Mouse (Mus musculus) kidney, embryonic 14.5 days (tissue): ENCODE results near the gene Nek8. TPM values are rescaled to one million over a fixed set of nuclear protein-coding genes. Genes with fewer than 3 reads are reported as not detected.

Experiments used
- ATAC-seq: fragments of 200-750 bp; cut with Nextera tagmentation; 2 replicates; pipeline ENCODE4 v1.8.0; 2017; ENCODE audit warnings: moderate number of reproducible peaks, mild to moderate bottlenecking, moderate TSS enrichment, moderate library complexity; ENCODE audit not compliant: low FRiP score, low TSS enrichment
- H3K27ac ChIP-seq: fragments of 300-500 bp; sonication (generic); 2 replicates; pipeline ENCODE4 v1.5.1; 2014; ENCODE audit warnings: low read depth, mild to moderate bottlenecking, low read length, moderate library complexity, mixed read lengths
- H3K27me3 ChIP-seq: fragments of 300-500 bp; sonication (generic); 2 replicates; pipeline ENCODE4 v1.6.1; 2014; ENCODE audit warnings: mild to moderate bottlenecking, low read length; ENCODE audit not compliant: control insufficient read depth, insufficient read depth
- H3K36me3 ChIP-seq: fragments of 300-500 bp; sonication (generic); 2 replicates; pipeline ENCODE4 v1.6.1; 2014; ENCODE audit warnings: low read length, mixed read lengths; ENCODE audit not compliant: control insufficient read depth, insufficient read depth
- H3K4me1 ChIP-seq: fragments of 300-500 bp; sonication (generic); 2 replicates; pipeline ENCODE4 v1.6.1; 2014; ENCODE audit warnings: low read length, mixed read lengths; ENCODE audit not compliant: control insufficient read depth, insufficient read depth
- H3K4me2 ChIP-seq: fragments of 300-500 bp; sonication (generic); replicated peaks from 2 replicates; pipeline ENCODE4 v1.6.1; 2014; ENCODE audit warnings: low read depth, mild to moderate bottlenecking, low read length
- H3K4me3 ChIP-seq: fragments of 300-500 bp; sonication (generic); 2 replicates; pipeline ENCODE4 v1.5.1; 2014; ENCODE audit warnings: mild to moderate bottlenecking, low read length
- H3K9ac ChIP-seq: fragments of 300-500 bp; sonication (generic); 2 replicates; pipeline ENCODE4 v1.6.1; 2014; ENCODE audit warnings: low read depth, mild to moderate bottlenecking, low read length, moderate library complexity
- H3K9me3 ChIP-seq: fragments of 300-500 bp; sonication (generic); 2 replicates; pipeline ENCODE4 v1.6.1; 2016; ENCODE audit warnings: low read length; ENCODE audit not compliant: control insufficient read depth
- WGBS: fragments of 180-500 bp; shearing (Covaris S2); extraction: QIAGEN DNeasy Blood & Tissue Kit; methylation state at CpG from one replicate; pipeline ENCODE4 v1.1.7; 2014; 5-methylcytosine and 5-hydroxymethylcytosine counted together
- polyA plus RNA-seq: library from polyadenylated mRNA; unstranded; fragments of >200 nt; fragmentation: Nextera tagmentation; extraction: Ambion mirVana; gene quantifications from 2 replicates; pipeline ENCODE4 v1.2.1, GENCODE M21; 2014

Gene Nek8
- polyA plus RNA-seq, 1 experiment from 2014 or later = 20.6 TPM

GRCm38 (mm10) chr11:78205361-78206206, 29.1 kb upstream of the Nek8 start:
- peak; percentile 53 for ATAC-seq
- peaks cover 9% of the 10 kb centered on the region for H3K4me1 ChIP-seq
- no peak overlapping the region for H3K4me3 ChIP-seq
- H3K36me3 ChIP-seq = peaks cover 53% of the 10 kb centered on the region
- H3K27ac ChIP-seq = peak overlapping the region; percentile 63
- no peaks in the 10 kb centered on the region for H3K9me3 ChIP-seq
- 18% methylated on average over 13 of the region's 13 CpGs for WGBS
- H3K9ac ChIP-seq = no peak overlapping the region
- no peaks in the 10 kb centered on the region for H3K27me3 ChIP-seq
- no peak overlapping the region for H3K4me2 ChIP-seq

- no peaks in the 10 kb centered on the region for H3K27me3 ChIP-seq
- 83% methylated on average over 6 of the region's 6 CpGs for WGBS
- no peaks in the 10 kb centered on the region for H3K9me3 ChIP-seq
- H3K4me1 ChIP-seq = peaks cover 9% of the 10 kb centered on the region
- no peak overlapping the region for H3K4me3 ChIP-seq
- H3K27ac ChIP-seq = no peak overlapping the region
- no peak overlapping the region for H3K4me2 ChIP-seq
- H3K9ac ChIP-seq = no peak overlapping the region
- peaks cover 41% of the 10 kb centered on the region for H3K36me3 ChIP-seq
- no peak for ATAC-seq
Measured at GRCm38 (mm10) chr11:78204287-78204686, 27.8 kb upstream of the Nek8 start.

GRCm38 (mm10) chr11:78202372-78202771, 25.9 kb upstream of the Nek8 start:
- Histone ChIP-seq H3K4me1 (peaks cover 9% of the 10 kb centered on the region), H3K4me2 (no peak overlapping the region), H3K9ac (no peak overlapping the region), H3K27ac (no peak overlapping the region), H3K4me3 (no peak overlapping the region), H3K9me3 (no peaks in the 10 kb centered on the region), H3K36me3 (peaks cover 21% of the 10 kb centered on the region), H3K27me3 (no peaks in the 10 kb centered on the region)
- 93% methylated on average over 3 of the region's 3 CpGs for WGBS
- no peak for ATAC-seq

- Histone ChIP-seq H3K9ac (peak overlapping the region; percentile 48), H3K4me3 (peak overlapping the region; percentile 49), H3K27me3 (no peaks in the 10 kb centered on the region), H3K36me3 (peaks cover 30% of the 10 kb centered on the region), H3K27ac (no peak overlapping the region), H3K4me2 (peak overlapping the region; percentile 65), H3K9me3 (no peaks in the 10 kb centered on the region), H3K4me1 (peaks cover 7% of the 10 kb centered on the region)
- ATAC-seq = no peak
- 67% methylated on average over 22 of the region's 23 CpGs for WGBS
Measured at GRCm38 (mm10) chr11:78195101-78195863, 18.8 kb upstream of the Nek8 start.

- no peaks in the 10 kb centered on the region for H3K9me3 ChIP-seq
- H3K9ac ChIP-seq = peak overlapping the region; percentile 48
- peak; percentile 82 for ATAC-seq
- H3K4me1 ChIP-seq = peaks cover 14% of the 10 kb centered on the region
- H3K4me3 ChIP-seq = peak overlapping the region; percentile 49
- H3K27me3 ChIP-seq = no peaks in the 10 kb centered on the region
- no peak overlapping the region for H3K27ac ChIP-seq
- H3K36me3 ChIP-seq = peaks cover 32% of the 10 kb centered on the region
- H3K4me2 ChIP-seq = peak overlapping the region; percentile 65
- WGBS = 3% methylated on average over 30 of the region's 30 CpGs
Measured at GRCm38 (mm10) chr11:78194411-78195100, 18.1 kb upstream of the Nek8 start.

- no peak for ATAC-seq
- peak within 1 kb of the TSS; percentile 65 for H3K4me2 ChIP-seq
- peaks cover 32% of the 10 kb centered on the region for H3K36me3 ChIP-seq
- no peak within 1 kb of the TSS for H3K27ac ChIP-seq
- no peaks in the 10 kb centered on the region for H3K9me3 ChIP-seq
- H3K9ac ChIP-seq = no peak within 1 kb of the TSS
- peaks cover 17% of the 10 kb centered on the region for H3K4me1 ChIP-seq
- 89% methylated on average over 1 of the region's 1 CpGs for WGBS
- H3K4me3 ChIP-seq = no peak within 1 kb of the TSS; the same call in 1 of the 2 replicates
- no peaks in the 10 kb centered on the region for H3K27me3 ChIP-seq
Measured at GRCm38 (mm10) chr11:78193113-78193512, 16.6 kb upstream of the Nek8 start, which contains the start of gene Proca1. Proca1 (plus strand) TSS chr11:78193392.

- H3K27ac ChIP-seq = peak overlapping the region; percentile 100
- ATAC-seq = no peak
Measured at GRCm38 (mm10) chr11:78190041-78190440, 13.6 kb upstream of the Nek8 start.

GRCm38 (mm10) chr11:78189234-78190040, 13.0 kb upstream of the Nek8 start:
- Histone ChIP-seq H3K9ac (peak overlapping the region; percentile 97), H3K27ac (peak overlapping the region; percentile 100), H3K4me2 (peak overlapping the region; percentile 69), H3K4me3 (peak overlapping the region; percentile 81), H3K36me3 (peaks cover 32% of the 10 kb centered on the region), H3K9me3 (no peaks in the 10 kb centered on the region), H3K4me1 (peaks cover 12% of the 10 kb centered on the region), H3K27me3 (no peaks in the 10 kb centered on the region)
- WGBS = under 1% methylated on average over 39 of the region's 42 CpGs
- peak; percentile 82 for ATAC-seq

More at GRCm38 (mm10) chr11:78190041-78190440, 13.6 kb upstream of the Nek8 start:
- Histone ChIP-seq H3K4me1 (peaks cover 16% of the 10 kb centered on the region), H3K36me3 (peaks cover 32% of the 10 kb centered on the region), H3K4me3 (peak overlapping the region; percentile 81), H3K4me2 (peak overlapping the region; percentile 69), H3K27me3 (no peaks in the 10 kb centered on the region), H3K9me3 (no peaks in the 10 kb centered on the region), H3K9ac (peak overlapping the region; percentile 97)
- 50% methylated on average over 6 of the region's 6 CpGs for WGBS
